Mouse (Mus musculus): ENCODE data around the gene Fcgr4.
"Not testable (repeated sequence)": the region's sequence is repeated elsewhere in the genome, so short reads cannot be mapped to it uniquely, and the experiment has no call there.

Fcgr4 gene

DNA sequence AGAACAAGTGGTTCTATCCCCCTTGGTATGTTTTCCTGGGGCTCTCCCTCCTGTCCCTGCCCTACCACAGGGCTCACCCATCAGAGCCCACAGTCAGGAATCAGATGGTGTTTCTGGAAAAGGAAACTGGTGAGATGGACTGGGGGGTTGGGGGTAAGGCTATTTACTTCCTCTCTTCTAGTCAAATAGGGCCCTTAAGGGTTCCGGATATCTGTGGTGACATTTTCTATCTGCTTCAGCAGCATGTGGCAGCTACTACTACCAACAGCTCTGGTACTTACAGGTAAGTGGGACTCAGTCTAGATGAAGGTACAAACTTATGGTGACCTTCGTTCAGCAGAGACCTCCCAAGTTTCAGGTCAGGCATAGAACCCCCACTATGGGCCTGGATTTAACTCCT lies at the start of gene Fcgr4:
TSS of gene Fcgr4 (plus strand) at position 184 of the 400 bp plus-strand sequence.
- DNase-seq: no peak

- no peak for DNase-seq
Observed at GRCm38 (mm10) chr1:170972494-170972893, 46.2 kb upstream of the Fcgr4 start.

DNA sequence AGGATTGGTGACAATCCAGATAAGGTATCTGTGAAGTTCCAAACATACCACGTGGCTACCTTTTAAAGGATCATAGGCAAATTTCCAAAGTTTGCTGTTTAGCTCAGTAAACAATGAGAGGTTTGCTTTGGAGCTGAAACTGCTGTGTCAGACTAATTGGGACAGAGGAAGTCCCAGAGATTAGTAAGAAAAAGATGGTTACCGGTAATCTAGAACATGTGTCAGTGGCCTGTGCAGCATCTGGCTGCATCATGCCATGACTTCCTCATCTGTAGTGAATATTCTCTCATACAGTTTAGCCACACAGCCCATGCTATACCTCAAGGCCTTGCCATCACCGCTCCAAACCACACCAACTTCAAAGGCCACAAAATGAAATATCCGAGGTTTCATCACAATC lies 45.8 kb upstream of the Fcgr4 start:
- no peak for DNase-seq

GRCm38 (mm10) chr1:170974171-170974570 lies 44.5 kb upstream of the Fcgr4 start:
- DNase-seq: peak; percentile 28

DNA sequence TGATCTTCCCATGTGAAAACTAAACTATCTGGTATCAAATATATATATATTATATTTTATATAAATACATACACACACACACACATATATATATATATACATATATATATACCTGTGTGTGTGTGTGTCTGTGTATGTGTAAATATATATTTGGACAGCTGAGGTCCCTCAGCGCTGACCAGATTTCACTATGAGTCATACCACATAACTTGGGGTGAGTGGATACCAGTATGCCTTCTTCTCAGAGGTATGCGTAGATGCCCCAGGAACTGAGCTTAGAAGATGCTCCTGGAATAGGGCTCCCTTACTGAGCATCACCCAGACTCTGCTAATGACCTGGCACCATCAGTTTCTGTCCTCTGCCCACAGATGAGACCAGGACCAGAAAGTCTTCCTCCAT lies 44.0 kb upstream of the Fcgr4 start:
- DNase-seq: no peak

DNA sequence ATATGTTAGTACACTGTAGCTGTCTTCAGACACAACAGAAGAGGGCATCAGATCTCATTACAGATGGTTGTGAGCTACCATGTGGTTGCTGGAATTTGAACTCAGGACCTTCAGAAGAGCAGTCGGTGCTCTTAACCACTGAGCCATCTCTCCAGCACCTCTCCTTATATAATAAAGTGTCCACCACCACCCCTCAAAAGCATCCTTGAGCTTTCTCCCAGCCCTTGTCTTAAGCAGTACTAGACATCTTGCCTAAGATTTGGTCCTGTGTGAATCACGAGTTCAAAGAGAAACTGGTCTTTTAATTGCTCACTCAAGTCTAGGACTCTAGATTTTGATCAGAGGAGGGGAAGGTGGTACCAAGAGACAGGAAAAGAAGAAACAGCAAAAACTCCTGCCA lies 43.4 kb upstream of the Fcgr4 start:
- DNase-seq: not testable (repeated sequence)

- DNase-seq: peak; percentile 72
Observed at GRCm38 (mm10) chr1:170975751-170976161, 43.0 kb upstream of the Fcgr4 start.

DNA sequence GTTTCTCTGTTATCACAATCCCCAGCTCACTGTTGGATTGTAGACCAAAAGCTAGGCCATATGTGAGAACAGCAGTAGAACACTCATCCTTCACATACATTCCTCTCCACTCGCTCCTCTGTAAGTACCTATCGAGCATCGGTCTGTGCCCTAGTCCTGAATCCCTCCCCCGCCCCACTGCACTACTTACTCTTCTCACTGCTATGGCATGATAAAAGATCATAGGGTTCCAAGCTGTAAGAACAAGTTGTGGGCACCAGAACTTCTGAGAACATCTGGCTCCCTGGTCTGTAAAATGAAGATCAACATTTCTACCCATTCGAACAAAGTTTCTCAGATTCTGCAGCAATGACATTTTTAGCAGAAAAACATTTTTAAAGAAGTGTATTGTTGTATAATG lies 42.3 kb upstream of the Fcgr4 start, which contains the start of gene Fcgr2b:
TSS of gene Fcgr2b (minus strand) at position 101 of the 400 bp plus-strand sequence.
- DNase-seq: no peak

DNA sequence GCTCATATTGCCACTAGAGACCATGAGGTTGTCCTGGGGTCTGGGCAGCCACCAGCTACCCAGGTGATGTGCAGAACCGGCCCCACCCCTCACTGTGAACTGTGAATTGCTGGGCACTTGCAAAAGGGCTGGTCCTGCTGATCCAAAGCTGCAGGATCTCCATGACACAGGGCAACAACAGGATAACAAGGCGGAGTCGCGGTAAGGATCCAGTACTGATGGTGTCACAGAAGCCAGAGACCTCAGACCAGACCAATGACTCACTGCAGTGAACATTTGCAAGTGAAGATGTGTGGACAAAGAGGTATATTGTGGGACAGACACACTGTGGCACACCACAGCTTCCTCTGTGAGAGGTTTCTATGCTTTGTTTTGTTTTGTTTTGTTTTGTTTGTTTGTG lies 40.1 kb upstream of the Fcgr4 start:
- no peak for DNase-seq

DNA sequence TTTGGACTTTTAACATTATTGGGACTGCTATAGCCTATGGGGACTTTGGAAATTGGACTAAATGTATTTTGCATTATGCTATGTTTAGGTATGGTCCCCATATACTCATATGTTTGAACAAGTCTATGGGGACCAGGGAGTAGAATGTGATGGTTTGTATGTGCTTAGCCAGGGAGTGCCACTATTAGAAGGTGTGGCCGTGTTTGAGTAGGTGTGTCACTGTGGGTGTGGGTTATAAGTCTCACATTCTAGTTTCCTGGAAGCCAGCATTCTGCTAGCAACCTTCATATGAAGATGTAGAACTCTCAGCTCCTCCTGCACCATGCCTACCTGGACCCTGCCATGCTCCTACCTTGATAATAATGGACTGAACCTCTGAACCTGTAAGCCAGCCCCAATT lies 37.0 kb upstream of the Fcgr4 start:
- DNase-seq: not testable (repeated sequence)

- no peak for DNase-seq
Observed at GRCm38 (mm10) chr1:170982301-170982700, 36.4 kb upstream of the Fcgr4 start.

GRCm38 (mm10) chr1:170983066-170983465 lies 35.7 kb upstream of the Fcgr4 start:
- DNase-seq: no peak

- no peak for DNase-seq
Observed at GRCm38 (mm10) chr1:170985092-170985491, 33.6 kb upstream of the Fcgr4 start.

DNA sequence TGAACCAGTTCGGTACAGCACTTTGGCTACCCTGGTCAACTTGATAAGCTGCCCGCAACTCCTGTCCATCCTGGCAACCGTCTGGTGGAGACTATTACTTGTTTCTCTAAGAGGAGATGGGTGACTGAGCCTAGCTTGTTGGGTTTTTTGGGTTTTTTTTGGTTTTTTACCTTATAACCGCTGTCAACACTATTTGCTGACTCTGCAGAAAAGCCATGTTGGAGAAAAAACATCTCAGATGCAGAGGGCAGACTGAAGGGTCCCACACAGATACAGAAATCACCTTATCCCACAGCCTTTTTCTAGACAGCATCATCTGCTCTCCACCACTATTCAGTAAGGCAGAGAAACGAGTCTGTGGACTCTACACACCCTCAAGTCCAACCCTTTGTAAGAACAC lies 32.9 kb upstream of the Fcgr4 start:
- no peak for DNase-seq

DNA sequence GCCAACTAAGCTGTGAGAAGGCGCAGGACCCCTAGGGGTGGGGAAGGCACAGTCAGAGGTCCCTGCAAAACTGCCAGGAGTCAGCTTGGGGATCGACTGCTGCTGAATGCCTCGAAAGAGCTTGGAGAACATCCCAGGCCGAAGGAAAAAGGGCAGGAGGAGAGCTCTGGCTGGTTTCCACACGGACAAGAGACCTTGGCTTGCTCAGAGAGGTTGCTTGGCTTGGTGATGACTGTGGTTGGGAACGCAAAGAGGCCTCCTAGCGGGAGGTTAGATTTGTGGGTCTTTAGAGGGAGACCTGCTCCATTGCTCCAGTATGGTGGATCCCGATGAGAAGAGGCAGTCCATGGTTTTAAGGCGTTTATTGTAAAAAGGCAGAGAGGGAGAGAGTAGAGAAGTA lies 29.1 kb upstream of the Fcgr4 start:
- DNase-seq: no peak

DNA sequence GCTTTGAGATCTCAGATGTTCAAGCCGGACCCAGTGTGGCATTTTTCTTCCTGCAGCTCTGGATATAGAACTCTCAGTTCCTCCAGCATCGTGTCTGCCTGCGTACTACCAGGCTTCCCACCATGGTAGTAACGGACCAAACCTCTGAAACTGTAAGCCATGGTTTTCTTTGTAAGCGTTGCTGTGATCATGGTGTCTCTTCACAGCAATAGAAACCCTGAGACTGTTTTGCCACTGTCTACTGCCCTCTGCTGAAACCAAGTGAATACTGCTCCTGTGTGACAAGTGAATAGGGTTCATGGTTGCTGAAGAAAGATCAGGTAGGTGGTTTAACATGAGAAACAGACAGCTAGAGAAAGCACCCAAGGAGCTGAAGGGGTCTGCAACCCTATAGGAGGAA lies 26.2 kb upstream of the Fcgr4 start:
- DNase-seq: peak; percentile 56

- no peak for DNase-seq
Observed at GRCm38 (mm10) chr1:170996034-170996433, 22.7 kb upstream of the Fcgr4 start.

- peak; percentile 73 for DNase-seq
Observed at GRCm38 (mm10) chr1:170996753-170997152, 22.0 kb upstream of the Fcgr4 start.

DNA sequence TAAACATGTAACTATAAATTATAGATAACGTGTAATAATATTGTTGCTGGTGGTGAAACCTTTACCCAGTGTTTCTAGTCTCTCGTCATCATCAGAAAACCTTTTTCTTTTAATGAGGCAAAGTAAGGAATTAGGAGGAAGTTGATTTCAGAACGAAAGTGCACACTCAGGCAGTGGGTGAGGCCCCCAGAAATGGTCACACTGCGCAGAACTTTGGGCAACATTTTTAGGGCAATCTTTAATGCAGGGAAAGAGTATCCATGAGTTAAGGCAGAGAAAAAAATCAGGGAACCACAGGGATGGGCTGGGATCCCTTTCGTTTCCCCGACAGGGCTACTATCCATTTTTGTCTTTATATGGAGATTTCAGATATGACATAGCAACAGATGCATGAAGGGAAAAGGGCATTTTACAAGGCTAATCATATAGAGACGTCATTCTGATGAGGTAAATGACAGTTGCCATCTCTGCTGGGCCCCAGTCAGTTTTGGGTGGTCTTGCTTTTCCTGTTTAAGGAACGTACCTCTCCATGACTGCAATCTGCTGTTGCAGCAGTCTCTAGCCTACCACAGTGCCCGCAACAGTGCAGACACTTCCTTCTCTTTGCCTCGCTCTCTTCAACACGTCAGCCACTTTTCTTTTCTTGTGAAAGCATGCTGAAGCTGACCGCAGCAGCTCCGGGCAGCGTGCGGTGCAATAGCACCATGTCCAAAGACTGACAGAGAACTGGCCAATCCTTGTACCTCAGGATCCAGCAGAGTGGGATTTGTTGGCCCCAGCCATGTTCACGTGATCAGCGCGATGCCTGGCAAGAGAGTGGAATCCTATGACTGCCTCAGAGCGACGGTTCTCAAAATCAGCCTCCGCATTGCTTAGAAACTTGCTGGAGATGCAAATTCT lies 20.7 kb upstream of the Fcgr4 start:
- peak; percentile 38 for DNase-seq

GRCm38 (mm10) chr1:170999811-171000210 lies 18.9 kb upstream of the Fcgr4 start:
- DNase-seq: no peak

GRCm38 (mm10) chr1:171005081-171005480 lies 13.6 kb upstream of the Fcgr4 start:
- DNase-seq: no peak

DNA sequence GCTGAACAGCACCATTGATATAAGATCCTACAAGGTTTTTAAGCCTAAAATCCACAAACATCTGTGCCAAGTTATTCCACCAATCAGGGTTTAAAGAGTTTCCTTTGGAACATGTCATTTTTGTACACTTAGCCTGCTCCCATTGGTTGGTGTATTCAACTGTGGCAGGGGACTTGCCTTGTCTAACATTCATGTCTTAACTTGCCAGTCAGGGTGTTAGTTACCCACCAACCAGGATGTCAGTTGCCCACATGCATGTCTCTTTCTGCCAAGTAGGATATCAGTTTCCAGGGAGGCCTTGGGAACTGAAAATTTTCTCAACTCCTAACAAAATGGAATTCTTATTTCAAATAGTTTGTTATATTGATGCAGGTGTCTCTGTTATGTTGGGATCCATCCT lies 13.1 kb upstream of the Fcgr4 start:
- no peak for DNase-seq

DNA sequence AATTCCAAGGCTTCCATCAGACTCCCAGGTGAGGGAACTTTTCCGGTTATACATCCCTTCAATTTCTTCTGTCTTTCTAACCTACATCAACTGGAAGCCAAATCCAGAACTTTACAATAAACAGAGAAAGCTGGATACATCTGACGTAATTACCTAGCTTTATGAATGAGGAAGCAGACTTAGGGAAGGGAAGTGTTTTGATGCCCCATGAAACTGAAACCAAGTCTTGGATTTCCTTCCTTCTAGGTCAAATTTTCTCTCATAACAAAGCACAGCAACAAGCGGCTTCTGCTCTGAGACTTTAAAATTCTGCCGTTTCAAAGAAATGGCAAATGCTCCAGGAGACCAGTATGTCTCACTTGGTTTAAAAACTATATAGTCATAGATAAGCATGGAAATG lies 12.4 kb upstream of the Fcgr4 start:
- DNase-seq: no peak

DNA sequence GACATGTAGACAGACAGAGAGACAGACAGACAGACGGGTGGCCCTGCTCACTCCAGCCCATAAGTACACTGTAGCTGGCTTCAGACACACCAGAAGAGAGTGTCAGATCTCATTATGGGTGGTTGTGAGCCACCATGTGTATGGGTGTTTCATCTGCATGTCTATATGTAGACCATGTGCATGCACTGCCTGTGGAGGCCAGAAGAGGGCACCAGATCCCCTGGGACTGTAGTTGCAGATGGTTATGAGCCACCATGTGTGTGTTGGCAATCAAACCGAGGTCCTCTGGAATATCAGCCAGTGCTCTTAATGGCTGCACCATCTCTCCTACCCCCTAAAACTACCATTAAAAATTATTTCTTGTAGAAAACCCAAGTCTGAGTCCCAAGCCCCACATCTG lies 11.8 kb upstream of the Fcgr4 start:
- no peak for DNase-seq

DNA sequence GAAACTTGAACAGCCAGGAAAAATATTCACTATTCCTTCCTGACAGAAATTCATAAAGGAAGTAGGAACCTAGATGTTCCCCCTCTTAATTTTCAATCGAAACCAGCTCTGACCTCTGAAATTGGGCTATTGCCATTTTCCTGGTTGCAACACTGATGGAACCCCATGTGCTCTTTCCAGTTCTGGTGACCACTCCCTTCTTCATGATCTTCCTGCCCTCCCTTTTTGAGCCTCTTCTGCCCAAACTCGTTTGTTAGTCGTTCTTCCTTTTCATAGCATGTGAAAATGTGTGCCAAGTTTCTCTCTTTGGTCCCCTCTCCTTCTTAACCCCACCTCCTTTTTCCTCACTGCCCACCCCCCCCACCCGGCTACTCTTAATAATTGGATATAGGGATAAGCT lies 7.0 kb upstream of the Fcgr4 start:
- DNase-seq: no peak
